Mouse (Mus musculus): ENCODE measurements around the gene Marveld2.

Marveld2 gene

GRCm38 (mm10) chr13:100597284-100597683 is 19.5 kb downstream of the Marveld2 start:
- no peak for DNase-seq

GRCm38 (mm10) chr13:100595552-100595885 is 21.3 kb downstream of the Marveld2 start:
- DNase-seq, result no peak

- no peak for DNase-seq
These were observed 21.8 kb downstream of the Marveld2 start for GRCm38 (mm10) chr13:100594838-100595551.

- no peak for DNase-seq
These were observed 22.6 kb downstream of the Marveld2 start for GRCm38 (mm10) chr13:100594041-100594792.

GRCm38 (mm10) chr13:100588646-100589045 is 28.1 kb downstream of the Marveld2 start:
- no peak for DNase-seq

GRCm38 (mm10) chr13:100582144-100582543 is 34.6 kb downstream of the Marveld2 start:
- DNase-seq, result no peak

- no peak for DNase-seq
These were observed 35.1 kb downstream of the Marveld2 start for GRCm38 (mm10) chr13:100581701-100582100.

GRCm38 (mm10) chr13:100579951-100580350 is 36.8 kb downstream of the Marveld2 start:
- DNase-seq, result no peak

DNA sequence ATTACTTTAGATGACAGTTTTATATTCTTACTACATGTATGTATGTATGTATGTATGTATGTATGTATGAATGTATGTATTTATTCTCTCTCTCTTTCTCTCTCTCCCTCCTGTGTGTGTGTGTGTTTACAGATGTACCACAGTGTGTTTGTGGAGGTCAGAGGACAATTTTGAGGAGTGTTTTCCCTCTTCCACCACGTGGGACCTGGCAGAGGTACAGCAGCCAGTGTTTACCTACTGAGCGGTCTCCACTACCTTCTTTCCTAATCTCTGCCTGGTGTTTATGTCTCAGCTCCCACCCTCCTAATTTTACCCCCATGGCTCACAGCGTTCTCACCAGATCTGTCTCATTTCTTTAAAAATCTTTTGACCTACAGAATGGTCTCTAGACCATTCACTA is 37.6 kb downstream of the Marveld2 start:
- DNase-seq, result no peak

DNA sequence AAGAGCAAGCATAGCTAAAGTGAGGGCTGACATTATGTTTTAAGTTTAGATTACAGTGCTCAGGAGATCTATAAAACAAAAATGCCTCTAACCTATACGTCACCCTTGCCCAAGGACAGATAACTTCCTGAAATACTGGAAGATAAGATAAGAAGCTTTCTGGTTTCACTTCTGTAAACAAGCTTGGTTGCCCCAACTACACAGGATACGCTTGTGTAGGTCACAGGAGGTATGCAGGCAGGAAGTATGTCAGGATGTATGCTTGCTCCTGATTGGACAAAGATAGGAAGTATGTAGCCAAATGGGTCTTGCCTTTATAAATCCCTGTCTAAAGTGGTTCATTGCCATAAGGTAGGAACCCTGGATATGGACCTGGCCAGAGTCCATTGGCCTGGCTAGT is 40.8 kb downstream of the Marveld2 start:
- DNase-seq, result no peak

DNA sequence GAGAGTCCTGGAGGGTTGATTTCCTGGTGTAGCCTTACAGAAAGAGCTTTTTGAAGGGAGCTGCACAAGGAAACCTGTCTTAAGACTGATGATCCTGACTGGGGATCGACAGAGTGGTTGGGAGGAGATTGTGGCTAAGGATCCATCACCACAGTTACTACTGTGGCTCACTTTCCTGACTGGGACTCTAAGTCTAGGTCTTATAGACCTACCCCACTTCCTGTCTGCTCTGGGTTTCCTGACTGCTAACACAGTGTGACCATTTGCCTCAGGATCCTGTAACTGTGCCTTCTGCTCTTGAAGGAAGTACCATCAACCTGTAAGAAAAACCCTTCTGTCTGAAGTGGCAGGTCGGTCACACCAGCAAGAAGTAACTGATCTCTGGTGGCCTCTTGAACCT is 46.1 kb downstream of the Marveld2 start:
- DNase-seq, result no peak

- DNase-seq, result no peak
These were observed 48.4 kb downstream of the Marveld2 start for GRCm38 (mm10) chr13:100568359-100568758.

DNA sequence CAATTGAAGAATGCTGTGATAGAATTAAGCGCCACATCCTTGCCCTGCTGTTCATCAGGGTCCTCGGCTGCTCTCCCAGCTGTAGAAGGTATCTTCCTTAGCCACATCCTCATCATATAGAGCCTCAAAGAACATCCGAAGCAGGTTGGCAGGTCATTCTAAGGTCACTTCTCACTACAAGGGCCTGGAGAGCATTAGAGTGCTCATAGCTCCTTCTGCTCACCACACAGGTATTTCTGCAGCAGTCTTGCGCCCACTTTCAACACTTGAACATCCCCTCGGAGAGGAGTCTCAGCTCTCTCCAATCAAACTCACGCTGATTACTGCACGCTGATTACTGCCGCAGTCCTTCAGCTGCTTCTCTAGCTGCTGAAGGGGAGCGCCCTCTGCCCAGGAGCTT is 57.3 kb downstream of the Marveld2 start:
- no peak for DNase-seq

DNA sequence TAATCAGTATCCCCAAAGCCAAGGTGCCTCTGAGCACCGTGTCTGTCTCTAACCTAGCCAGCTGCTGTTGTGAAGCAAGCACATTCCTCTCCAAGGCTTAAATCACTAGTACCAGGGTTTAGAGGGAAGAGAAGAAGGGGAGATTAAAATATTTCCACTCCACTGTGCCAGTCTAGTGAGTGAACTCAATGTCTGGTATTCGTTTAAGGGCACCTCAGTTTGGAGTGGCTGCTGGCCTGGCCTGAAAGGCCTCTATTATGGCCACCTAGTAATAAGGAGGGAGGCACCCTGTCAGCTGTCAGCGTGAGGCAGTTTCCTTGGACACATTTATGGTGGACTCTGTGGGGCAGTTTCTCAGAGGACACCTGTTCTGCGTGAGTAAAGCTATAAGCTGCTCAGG is 59.8 kb downstream of the Marveld2 start:
- no peak for DNase-seq

- no peak for DNase-seq
These were observed 63.7 kb downstream of the Marveld2 start for GRCm38 (mm10) chr13:100553042-100553437.

- DNase-seq, result peak; percentile 17
These were observed 64.3 kb downstream of the Marveld2 start, which contains the start of gene Ocln for GRCm38 (mm10) chr13:100552369-100553041. Ocln (minus strand) TSS chr13:100552718.

DNA sequence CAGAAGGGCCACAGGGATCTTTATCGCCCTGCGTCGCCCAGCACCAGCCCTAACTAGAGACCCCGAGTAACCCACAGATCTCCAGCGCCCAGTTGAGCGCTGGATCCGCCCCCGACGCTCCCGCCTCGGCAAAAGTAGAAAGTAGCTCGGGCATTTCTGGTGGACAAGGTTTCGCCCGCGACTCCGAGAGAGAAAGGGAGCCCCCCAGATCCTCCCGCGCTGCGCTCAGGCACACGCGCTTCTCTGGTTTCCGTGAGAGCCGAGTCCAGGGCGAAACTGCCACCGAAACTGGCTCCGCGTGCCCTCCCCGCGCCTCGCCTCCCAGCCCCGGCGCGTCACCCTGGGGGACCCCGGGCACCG is 64.8 kb downstream of the Marveld2 start:
- DNase-seq, result peak; percentile 15

DNA sequence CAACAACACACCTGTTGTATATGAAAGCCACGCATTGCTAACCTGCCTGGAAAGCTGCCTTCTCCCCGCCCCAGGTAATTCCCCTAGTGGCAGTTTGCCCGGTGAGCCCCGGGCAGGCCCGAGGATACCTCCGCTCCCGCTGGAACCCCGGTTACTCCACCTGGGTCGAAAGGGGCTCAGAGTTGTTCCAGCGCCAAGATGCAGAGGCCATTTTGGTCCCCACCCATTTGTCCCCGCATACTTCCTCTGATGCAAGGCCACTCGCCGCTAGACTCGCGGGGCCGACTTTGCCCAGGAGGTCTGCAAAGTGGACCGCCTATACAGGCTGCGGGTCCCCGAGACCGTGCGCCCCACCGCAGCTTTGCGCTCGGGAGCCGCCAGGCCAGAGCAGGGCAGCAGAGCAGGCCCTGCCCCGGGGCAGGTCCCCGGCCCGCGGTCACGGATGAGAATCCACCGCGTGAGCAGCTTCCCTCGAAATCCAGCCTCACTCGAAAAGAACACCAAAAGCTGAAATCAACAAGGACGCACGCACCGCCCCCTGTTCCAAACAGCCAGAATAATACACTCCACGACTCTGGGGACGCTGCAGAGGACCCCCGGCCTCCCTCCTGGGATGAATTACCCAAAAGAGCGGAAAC is 65.3 kb downstream of the Marveld2 start:
- DNase-seq, result peak; percentile 7

- no peak for DNase-seq
These were observed 69.5 kb downstream of the Marveld2 start for GRCm38 (mm10) chr13:100547269-100547668.
